Mouse (Mus musculus): ENCODE data around the gene Manf. TPM values are rescaled to one million over a fixed set of nuclear protein-coding genes. Genes with fewer than 3 reads are reported as not detected.

The Manf gene
- polyA plus RNA-seq, 1 experiment from 2014 or later: 162 TPM

DNA sequence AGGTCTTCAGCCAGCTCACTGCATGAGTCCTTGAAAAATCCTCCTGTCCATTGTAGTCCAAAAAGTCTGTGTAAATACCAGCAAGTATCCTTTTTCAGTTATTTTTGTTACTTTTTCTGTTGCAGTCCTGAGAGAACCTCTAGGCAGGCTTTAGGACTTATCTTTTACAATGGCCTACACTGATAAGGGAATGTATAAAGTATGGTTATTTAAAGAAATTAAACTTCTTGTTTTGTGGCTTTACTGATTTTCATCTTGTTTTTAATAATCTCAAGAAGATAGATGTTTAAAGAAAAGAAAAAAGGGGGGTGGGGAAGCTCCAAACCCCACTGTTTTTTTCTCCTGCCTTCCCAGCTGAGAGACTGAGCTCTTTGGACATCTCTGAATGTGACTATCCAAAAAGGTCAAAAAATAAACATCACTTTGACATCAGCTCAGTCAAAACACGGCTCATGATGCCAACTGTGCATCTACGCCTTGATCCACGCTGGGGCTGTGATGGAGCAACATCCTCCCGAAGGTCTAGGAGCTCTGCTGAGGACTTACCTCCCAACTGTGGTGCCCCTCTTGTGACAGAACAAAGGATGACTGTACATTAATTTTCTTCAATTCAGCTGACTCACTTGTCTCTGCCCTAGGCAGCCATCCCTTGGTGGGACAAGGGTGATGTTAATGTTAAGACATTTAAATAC is 11.5 kb upstream of the Manf start:
- no peak overlapping the region for H3K27ac ChIP-seq (replicated peaks; ENCODE audit: low read depth, low read length)
- H3K4me3 ChIP-seq (replicated peaks; ENCODE audit: low read depth, low read length): no peak overlapping the region
- 78% methylated on average over 4 of the region's 4 CpGs for WGBS
- peaks cover 57% of the 10 kb centered on the region for H3K36me3 ChIP-seq (ENCODE audit: control insufficient read depth, insufficient read depth, low read length)
- no peaks in the 10 kb centered on the region for H3K4me1 ChIP-seq (ENCODE audit: control insufficient read depth, insufficient read depth, low read length)
- no peaks in the 10 kb centered on the region for H3K27me3 ChIP-seq (ENCODE audit: control insufficient read depth, insufficient read depth, low read length)
- DNase-seq (no peak), ATAC-seq (ENCODE audit: low FRiP score, low TSS enrichment) (no peak)
- H3K9me3 ChIP-seq (ENCODE audit: control insufficient read depth, low read length): no peaks in the 10 kb centered on the region
- H3K9ac ChIP-seq (replicated peaks; ENCODE audit: low read length): no peak overlapping the region
- no peak overlapping the region for H3K4me2 ChIP-seq (ENCODE audit: low read length)

DNA sequence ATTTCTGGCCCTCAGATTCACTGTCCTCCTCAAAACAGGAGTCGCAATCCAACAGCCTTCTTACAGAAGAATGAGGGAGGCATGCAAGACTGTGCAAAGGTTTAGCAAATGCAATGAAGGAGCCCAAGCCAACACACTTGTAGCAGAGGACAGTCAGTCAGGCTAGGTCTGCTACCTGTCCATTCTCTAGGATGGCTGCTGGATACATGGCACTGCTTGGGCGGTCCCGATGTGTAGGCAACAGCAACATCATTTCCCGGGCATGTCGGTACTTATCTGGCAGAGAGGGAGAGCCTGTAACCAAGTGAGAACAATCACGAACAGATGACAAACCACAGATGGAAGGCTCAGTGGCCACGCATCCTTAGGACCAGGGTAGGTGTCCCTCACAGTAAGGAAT is 9.8 kb upstream of the Manf start:
- Histone ChIP-seq H3K36me3 (ENCODE audit: control insufficient read depth, insufficient read depth, low read length) (peaks cover 57% of the 10 kb centered on the region), H3K4me1 (ENCODE audit: control insufficient read depth, insufficient read depth, low read length) (no peaks in the 10 kb centered on the region), H3K9ac (replicated peaks; ENCODE audit: low read length) (no peak overlapping the region), H3K9me3 (ENCODE audit: control insufficient read depth, low read length) (no peaks in the 10 kb centered on the region), H3K4me2 (ENCODE audit: low read length) (no peak overlapping the region), H3K27ac (replicated peaks; ENCODE audit: low read depth, low read length) (no peak overlapping the region), H3K4me3 (replicated peaks; ENCODE audit: low read depth, low read length) (no peak overlapping the region), H3K27me3 (ENCODE audit: control insufficient read depth, insufficient read depth, low read length) (no peaks in the 10 kb centered on the region)
- WGBS: 95% methylated on average over 7 of the region's 7 CpGs
- ATAC-seq (ENCODE audit: low FRiP score, low TSS enrichment) (no peak), DNase-seq (no peak)

DNA sequence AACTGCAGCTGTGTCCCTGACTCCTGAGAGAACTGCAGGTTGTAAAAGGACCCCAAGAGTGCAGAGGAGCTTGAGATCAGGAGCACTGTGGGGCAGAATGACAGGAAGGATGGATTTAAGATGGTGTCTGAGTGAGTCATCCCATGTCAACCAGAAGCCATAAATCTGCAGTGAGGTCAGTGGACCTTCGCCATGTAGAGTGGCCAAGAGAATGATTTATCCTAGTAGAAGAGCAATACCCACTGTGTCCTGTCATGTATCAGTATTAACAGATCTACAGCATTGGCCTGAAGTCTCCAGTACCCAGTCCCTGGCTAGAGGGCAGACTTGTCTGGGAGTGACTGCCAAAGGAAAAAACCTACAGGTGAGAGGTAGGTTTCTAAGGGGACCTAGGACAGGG is 7.1 kb upstream of the Manf start:
- Histone ChIP-seq H3K27me3 (ENCODE audit: control insufficient read depth, insufficient read depth, low read length) (no peaks in the 10 kb centered on the region), H3K27ac (replicated peaks; ENCODE audit: low read depth, low read length) (no peak overlapping the region), H3K4me2 (ENCODE audit: low read length) (no peak overlapping the region), H3K9ac (replicated peaks; ENCODE audit: low read length) (no peak overlapping the region), H3K4me3 (replicated peaks; ENCODE audit: low read depth, low read length) (no peak overlapping the region), H3K4me1 (ENCODE audit: control insufficient read depth, insufficient read depth, low read length) (no peaks in the 10 kb centered on the region), H3K9me3 (ENCODE audit: control insufficient read depth, low read length) (no peaks in the 10 kb centered on the region), H3K36me3 (ENCODE audit: control insufficient read depth, insufficient read depth, low read length) (peaks cover 68% of the 10 kb centered on the region)
- DNase-seq (no peak), ATAC-seq (ENCODE audit: low FRiP score, low TSS enrichment) (no peak)
- WGBS: 96% methylated on average over 1 of the region's 1 CpGs

DNA sequence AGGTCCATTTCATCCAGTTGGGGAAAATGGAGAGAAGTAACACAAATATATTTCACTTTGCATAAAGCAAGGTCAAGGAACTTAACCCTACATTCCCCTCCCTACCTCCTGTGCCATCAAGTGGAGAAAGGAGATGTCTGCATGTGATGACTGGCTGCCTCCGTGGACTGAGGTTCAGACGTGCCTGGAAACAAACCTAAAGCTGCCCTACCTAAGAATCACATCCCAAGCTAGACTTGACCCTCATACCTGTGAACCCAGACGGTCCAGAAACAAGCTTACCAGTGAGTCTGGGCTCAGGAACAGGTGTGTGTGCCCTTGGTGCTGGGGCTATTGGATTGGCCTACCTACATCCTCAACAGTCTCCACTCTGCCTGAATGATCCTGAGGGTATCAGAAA is 1.5 kb upstream of the Manf start:
- no peak overlapping the region for H3K4me3 ChIP-seq (replicated peaks; ENCODE audit: low read depth, low read length)
- H3K27ac ChIP-seq (replicated peaks; ENCODE audit: low read depth, low read length): no peak overlapping the region
- H3K27me3 ChIP-seq (ENCODE audit: control insufficient read depth, insufficient read depth, low read length): no peaks in the 10 kb centered on the region
- ATAC-seq (ENCODE audit: low FRiP score, low TSS enrichment) (no peak), DNase-seq (no peak)
- H3K9me3 ChIP-seq (ENCODE audit: control insufficient read depth, low read length): no peaks in the 10 kb centered on the region
- peak overlapping the region; percentile 69 for H3K4me2 ChIP-seq (ENCODE audit: low read length)
- peaks cover 19% of the 10 kb centered on the region for H3K4me1 ChIP-seq (ENCODE audit: control insufficient read depth, insufficient read depth, low read length)
- 41% methylated on average over 3 of the region's 3 CpGs for WGBS
- peaks cover 52% of the 10 kb centered on the region for H3K36me3 ChIP-seq (ENCODE audit: control insufficient read depth, insufficient read depth, low read length)
- no peak overlapping the region for H3K9ac ChIP-seq (replicated peaks; ENCODE audit: low read length)

DNA sequence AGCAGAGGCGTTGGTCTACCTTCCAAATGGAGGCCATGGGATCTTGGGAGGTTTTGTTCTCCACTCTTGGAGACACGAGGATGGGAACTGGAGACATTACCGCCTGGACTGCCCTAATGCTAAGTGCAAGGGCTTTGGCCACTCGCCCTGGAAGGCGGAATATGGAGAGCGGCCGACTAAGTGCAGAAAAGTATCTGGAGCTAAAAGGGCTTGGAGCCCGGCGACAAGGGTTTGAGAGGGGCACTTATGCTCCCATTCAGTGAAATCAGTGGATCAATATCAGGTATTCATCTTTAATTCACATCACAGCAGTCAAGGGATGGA is 735 bp upstream of the Manf start:
- Histone ChIP-seq H3K27me3 (ENCODE audit: control insufficient read depth, insufficient read depth, low read length) (no peaks in the 10 kb centered on the region), H3K4me1 (ENCODE audit: control insufficient read depth, insufficient read depth, low read length) (peaks cover 19% of the 10 kb centered on the region), H3K9ac (replicated peaks; ENCODE audit: low read length) (peak overlapping the region; percentile 72), H3K4me3 (replicated peaks; ENCODE audit: low read depth, low read length) (peak overlapping the region; percentile 87), H3K36me3 (ENCODE audit: control insufficient read depth, insufficient read depth, low read length) (peaks cover 50% of the 10 kb centered on the region), H3K9me3 (ENCODE audit: control insufficient read depth, low read length) (no peaks in the 10 kb centered on the region), H3K27ac (replicated peaks; ENCODE audit: low read depth, low read length) (peak overlapping the region; percentile 92), H3K4me2 (ENCODE audit: low read length) (peak overlapping the region; percentile 69)
- 0% methylated on average over 9 of the region's 9 CpGs for WGBS
- no peak; the same call in 1 of the 2 replicates for ATAC-seq (ENCODE audit: low FRiP score, low TSS enrichment)
- DNase-seq: no peak

DNA sequence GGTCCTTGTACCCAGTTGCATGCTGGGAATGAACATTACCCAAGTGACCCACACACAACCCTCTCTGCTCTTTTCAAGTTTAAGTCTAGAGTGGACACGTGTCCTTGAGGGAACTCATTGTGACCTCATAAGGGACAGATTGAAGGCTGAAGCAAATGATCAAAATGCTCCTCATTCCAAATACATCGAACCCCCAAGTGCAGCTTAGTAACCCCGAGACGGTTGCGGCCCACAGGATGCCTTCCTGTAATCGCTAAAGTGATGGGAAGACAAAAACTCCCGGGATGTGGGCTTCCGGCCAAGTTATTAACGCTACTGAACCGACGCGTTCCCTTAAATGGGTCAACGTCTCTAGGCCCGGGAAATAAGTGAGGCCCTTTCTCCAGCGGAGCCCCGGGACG is 438 bp downstream of the Manf start:
- under 1% methylated on average over 17 of the region's 17 CpGs for WGBS
- Histone ChIP-seq H3K4me3 (replicated peaks; ENCODE audit: low read depth, low read length) (peak overlapping the region; percentile 87), H3K4me2 (ENCODE audit: low read length) (peak overlapping the region; percentile 64), H3K27me3 (ENCODE audit: control insufficient read depth, insufficient read depth, low read length) (no peaks in the 10 kb centered on the region), H3K27ac (replicated peaks; ENCODE audit: low read depth, low read length) (peak overlapping the region; percentile 87), H3K4me1 (ENCODE audit: control insufficient read depth, insufficient read depth, low read length) (peaks cover 22% of the 10 kb centered on the region), H3K9me3 (ENCODE audit: control insufficient read depth, low read length) (no peaks in the 10 kb centered on the region), H3K9ac (replicated peaks; ENCODE audit: low read length) (peak overlapping the region; percentile 87), H3K36me3 (ENCODE audit: control insufficient read depth, insufficient read depth, low read length) (peaks cover 43% of the 10 kb centered on the region)
- DNase-seq (peak; percentile 31), ATAC-seq (ENCODE audit: low FRiP score, low TSS enrichment) (no peak)

DNA sequence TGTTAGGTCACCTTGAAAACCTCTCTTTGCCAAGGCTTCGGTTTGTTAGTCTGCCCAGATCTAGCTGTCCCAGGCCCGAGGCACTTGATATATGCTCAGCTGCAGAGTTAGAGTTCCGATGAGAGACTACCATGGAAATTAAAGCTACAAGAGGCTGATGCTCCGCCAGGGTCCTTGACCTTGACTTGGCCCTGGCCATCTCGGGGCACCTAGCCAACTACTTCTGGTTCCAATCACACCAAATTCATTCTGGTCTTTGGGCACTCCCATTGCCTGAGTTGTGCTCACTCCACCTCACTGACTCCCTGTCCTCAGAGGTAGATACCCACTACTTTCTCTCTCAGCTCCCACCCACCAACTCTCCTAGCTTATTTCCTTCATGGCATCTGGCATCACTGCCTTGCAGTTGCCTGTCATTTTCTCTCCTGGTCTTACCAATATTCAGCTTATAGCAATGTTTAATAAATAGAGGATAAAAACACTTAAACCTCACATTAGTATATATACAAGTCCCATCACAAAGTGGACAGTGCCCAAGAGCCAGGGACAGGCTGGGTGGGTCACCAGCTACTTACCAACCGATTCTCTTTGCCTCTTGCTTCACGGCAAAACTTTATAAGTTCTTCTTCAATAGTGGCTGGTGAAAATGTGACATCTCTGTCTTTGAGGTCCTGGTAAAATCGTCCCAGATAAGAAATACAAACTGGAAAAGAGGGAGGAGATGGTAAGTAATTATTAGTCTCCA is 1.1 kb downstream of the Manf start:
- Histone ChIP-seq H3K9me3 (ENCODE audit: control insufficient read depth, low read length) (no peaks in the 10 kb centered on the region), H3K4me3 (replicated peaks; ENCODE audit: low read depth, low read length) (peak overlapping the region; percentile 87), H3K36me3 (ENCODE audit: control insufficient read depth, insufficient read depth, low read length) (peaks cover 37% of the 10 kb centered on the region), H3K27ac (replicated peaks; ENCODE audit: low read depth, low read length) (no peak overlapping the region), H3K4me2 (ENCODE audit: low read length) (peak overlapping the region; percentile 64), H3K4me1 (ENCODE audit: control insufficient read depth, insufficient read depth, low read length) (peaks cover 22% of the 10 kb centered on the region), H3K27me3 (ENCODE audit: control insufficient read depth, insufficient read depth, low read length) (no peaks in the 10 kb centered on the region), H3K9ac (replicated peaks; ENCODE audit: low read length) (peak overlapping the region; percentile 87)
- ATAC-seq (ENCODE audit: low FRiP score, low TSS enrichment) (no peak), DNase-seq (no peak)
- WGBS: 69% methylated on average over 8 of the region's 8 CpGs

DNA sequence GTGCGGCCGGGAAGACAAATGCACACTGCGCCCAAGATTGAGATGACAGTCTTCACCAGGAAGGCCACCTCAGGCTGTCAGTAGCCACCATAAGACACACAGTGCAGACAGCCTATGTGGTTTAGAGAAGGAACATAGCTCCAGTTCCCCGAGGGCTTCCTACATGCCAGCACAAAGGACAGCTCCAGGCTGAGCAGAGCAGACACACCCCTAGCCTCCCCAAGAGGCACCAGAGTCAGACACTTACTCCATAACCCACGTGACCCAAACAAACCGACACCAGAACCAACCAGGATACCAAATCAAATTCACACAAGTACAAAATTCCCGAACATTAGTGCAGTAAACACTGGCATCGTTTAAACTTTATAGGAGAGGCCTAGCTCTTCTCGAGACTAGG is 2.5 kb downstream of the Manf start:
- Histone ChIP-seq H3K9me3 (ENCODE audit: control insufficient read depth, low read length) (no peaks in the 10 kb centered on the region), H3K9ac (replicated peaks; ENCODE audit: low read length) (no peak overlapping the region), H3K4me1 (ENCODE audit: control insufficient read depth, insufficient read depth, low read length) (peaks cover 35% of the 10 kb centered on the region), H3K4me3 (replicated peaks; ENCODE audit: low read depth, low read length) (no peak overlapping the region), H3K4me2 (ENCODE audit: low read length) (no peak overlapping the region), H3K36me3 (ENCODE audit: control insufficient read depth, insufficient read depth, low read length) (peaks cover 38% of the 10 kb centered on the region), H3K27me3 (ENCODE audit: control insufficient read depth, insufficient read depth, low read length) (no peaks in the 10 kb centered on the region), H3K27ac (replicated peaks; ENCODE audit: low read depth, low read length) (no peak overlapping the region)
- DNase-seq (no peak), ATAC-seq (ENCODE audit: low FRiP score, low TSS enrichment) (no peak)
- 89% methylated on average over 9 of the region's 9 CpGs for WGBS

DNA sequence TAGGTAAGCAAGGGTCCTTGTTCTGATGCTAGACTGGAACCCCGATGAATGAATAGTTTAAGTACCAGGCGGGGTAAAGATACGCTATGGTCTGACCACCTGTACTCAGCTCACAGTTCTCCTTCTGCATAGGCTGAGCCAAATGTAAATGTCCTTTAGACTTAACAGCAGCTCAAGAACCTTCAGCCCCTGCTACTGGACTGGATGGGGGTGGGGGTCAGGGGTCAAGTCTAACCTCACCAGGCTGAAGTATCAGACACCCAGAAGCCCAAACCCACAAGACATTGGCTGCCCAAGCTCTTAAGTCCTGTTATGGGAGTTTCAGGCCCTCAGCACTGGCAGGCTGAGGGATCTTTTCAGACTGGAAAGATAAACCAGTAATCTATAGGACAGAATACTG is 3.4 kb downstream of the Manf start:
- Histone ChIP-seq H3K4me1 (ENCODE audit: control insufficient read depth, insufficient read depth, low read length) (peaks cover 43% of the 10 kb centered on the region), H3K27me3 (ENCODE audit: control insufficient read depth, insufficient read depth, low read length) (no peaks in the 10 kb centered on the region), H3K36me3 (ENCODE audit: control insufficient read depth, insufficient read depth, low read length) (peaks cover 46% of the 10 kb centered on the region), H3K9ac (replicated peaks; ENCODE audit: low read length) (no peak overlapping the region), H3K9me3 (ENCODE audit: control insufficient read depth, low read length) (no peaks in the 10 kb centered on the region), H3K4me3 (replicated peaks; ENCODE audit: low read depth, low read length) (no peak overlapping the region), H3K4me2 (ENCODE audit: low read length) (no peak overlapping the region), H3K27ac (replicated peaks; ENCODE audit: low read depth, low read length) (no peak overlapping the region)
- 93% methylated on average over 3 of the region's 3 CpGs for WGBS
- DNase-seq (no peak), ATAC-seq (ENCODE audit: low FRiP score, low TSS enrichment) (no peak)

Measured in midbrain, embryonic 14.5 days (tissue).